Mouse (Mus musculus) gastrocnemius, adult 18-20 months (tissue): ENCODE results near the gene Cox14. TPM values are rescaled to one million over a fixed set of nuclear protein-coding genes. Genes with fewer than 3 reads are reported as not detected.
"Not testable (repeated sequence)": the region's sequence is repeated elsewhere in the genome, so short reads cannot be mapped to it uniquely, and the experiment has no call there.

Experiments
- DNase-seq: peaks from one replicate; pipeline ENCODE4 v3.0.0; 2021; ENCODE audit warnings: low spot score
- total RNA-seq, 2 experiments: library from RNA; stranded (reverse); gene quantifications; 2 replicates each; pipeline ENCODE4 v1.2.3; 2021

The Cox14 gene
- total RNA-seq, 2 experiments from 2014 or later = 139 to 156 TPM

DNA sequence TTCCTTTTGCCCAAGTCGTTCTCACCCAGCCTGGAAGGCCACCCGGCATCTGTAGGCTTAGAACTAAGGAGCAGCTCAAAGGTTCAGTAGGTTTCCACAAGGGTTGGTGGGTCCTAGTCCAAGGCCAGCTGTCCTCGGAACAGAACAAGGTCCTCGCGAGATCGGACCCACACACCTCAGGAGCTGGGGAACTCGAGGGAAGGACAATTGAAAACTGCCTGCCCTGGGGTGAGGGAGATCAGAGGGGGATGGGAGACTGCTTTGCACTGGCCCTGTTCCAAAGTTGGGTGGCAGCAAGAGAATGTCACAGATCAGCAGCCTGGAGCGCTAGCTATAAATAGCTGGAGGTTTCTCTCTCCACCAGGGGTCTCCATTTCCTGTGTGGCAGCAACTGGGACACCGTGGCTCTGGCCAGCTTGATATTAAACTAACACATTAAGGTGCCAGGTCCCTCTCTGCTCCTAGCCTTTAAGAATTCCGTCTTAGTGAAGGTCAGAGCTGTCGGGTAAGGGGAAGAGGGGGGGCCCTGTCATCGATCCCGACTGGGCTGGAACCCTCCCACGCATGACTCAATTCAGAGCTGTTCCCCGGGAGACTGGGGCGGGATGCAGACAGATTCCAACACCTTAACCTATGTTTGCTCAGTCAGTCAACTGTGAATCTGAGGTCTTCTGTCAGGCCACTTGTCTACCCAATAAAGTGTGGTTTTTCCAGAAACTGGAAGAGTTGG is 961 bp upstream of the Cox14 start:
- peak; percentile 90 for DNase-seq

DNA sequence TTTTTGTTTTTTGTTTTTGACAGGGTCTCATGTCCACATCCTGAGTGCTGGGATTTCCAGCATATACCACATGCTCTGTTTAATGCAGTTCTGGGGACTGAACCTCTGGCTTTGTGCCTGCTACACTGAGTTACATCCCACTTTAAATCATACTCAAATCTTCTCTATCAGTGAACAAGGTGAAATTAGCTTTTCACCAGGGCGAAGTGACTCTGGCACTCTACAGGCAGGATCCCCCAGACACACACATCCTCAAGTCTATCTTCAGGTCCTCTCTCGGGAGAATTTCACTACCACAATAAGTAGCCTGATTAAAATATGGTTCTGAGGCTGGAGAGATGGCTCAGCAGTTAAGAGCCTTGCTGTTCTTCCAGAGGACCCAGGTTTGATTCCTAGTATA is 1.1 kb downstream of the Cox14 start:
- no peak for DNase-seq

DNA sequence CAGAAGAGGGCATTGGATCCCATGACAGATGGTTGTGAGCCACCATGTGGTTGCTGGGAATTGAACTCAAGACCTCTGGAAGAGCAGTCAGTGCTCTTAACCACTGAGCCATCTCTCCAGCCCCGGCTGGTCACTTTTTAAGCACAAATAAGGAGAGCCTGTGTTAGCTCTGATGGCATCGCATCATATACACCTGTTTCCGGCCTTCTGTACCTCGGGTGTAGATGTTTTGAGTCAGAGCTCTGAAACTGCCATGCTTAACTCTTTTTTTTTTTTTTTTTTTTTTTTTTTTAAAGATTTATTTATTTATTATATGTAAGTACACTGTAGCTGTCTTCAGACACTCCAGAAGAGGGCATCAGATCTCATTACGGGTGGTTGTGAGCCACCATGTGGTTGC is 1.6 kb downstream of the Cox14 start:
- DNase-seq = not testable (repeated sequence)

DNA sequence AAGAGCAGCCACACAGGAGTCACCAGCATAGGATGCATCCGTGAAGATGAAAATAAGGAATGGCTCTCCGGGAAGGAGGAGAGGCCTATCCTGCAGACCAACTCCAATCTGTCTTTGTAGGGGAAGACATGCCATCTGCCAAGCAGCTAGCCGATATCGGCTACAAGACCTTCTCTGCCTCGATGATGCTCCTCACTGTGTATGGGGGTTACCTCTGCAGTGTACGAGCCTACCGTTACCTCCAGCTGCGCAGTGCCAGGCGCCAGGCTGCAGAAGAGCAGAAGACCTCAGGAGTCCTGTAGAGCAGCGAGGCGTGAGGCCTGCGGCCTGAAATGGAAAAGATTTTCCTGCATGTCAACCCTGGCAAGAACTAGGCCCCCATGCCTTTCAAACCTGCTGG is 2.1 kb downstream of the Cox14 start:
- no peak for DNase-seq

DNA sequence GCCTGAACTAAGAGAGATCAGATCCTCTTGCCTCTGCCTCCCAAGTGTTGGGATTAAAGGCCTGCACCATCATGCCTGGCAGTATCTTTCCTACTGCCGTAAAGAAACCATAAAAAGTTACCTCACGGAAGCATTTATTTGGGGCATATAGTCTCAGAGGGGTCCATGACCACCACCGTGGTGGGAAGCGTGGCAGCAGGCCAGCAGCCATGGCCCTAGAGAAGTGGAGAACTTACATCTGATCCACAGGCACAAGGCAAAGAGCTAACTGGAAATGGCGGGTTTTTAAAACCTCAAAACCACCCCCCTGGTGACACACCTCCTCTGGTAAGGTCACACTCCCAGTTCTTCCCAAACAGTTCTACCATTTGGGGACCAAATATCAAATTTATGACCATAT is 2.8 kb downstream of the Cox14 start:
- DNase-seq = no peak

DNA sequence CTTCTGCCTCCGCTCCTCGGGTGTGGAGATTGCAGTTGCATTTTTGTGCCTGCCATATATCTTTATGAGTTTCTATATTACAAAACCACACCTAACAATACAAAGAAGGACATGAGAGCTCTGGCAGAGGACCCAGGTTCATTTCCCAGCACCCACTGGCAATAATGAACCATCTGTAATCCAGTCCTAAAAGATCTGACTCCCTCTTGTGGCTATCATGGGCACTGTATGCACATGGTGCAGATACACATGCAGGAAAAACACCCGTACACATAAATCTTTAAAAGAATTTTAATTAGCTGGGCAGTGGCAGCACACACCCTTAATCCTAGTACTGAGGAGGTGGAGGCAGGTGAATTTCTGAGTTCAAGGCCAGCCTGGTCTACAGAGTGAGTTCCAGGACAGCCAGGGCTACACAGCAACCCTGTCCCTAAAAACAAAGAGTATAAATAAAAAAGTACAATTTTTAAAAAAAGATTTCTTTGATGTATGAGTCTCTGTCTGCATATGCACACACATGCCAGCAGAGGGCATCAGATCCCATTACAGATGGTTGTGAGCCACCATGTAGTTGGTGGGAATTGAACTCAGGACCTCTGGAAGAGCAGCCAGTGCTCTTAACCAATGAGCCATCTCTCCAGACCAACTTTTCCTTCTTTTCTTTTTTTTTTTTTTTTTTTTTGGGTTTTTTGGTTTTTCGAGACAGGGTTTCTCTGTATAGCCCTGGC is 3.8 kb downstream of the Cox14 start:
- DNase-seq = no peak

DNA sequence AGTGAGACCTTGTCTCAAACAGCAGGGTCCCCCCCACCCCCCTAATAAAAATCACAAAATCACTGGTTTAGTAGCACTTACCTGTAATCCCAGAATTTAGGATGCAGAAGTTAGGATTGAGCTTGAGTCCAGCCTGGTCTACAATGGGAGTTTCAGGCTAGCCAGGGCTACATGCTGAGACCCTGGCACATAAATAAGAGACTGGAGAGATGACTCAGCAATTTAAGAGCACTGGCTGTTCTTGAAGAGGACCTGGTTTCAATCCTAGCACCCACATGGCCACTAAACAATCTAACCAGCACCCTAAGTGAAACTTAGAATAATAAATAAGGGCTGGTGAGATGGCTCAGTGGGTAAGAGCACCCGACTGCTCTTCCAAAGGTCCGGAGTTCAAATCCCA is 5.7 kb downstream of the Cox14 start:
- DNase-seq = no peak

DNA sequence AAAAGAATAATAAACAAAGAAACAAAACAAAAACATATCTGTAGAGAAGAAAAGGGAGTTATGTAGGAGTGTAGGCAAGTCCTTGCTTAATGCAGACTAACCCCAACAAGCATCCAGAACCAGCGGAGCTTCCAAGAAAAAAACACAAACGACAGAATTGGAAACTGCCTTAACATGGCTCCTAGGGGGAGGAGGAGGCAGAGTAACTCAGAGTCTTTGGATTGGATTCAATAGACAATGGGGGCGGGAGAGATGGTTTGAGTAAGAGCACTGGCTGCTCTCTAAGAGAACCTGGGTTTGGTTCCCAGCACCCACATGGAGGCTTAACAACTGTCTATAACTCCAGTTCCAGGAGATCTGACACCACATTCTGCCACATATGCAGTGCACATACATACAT is 6.3 kb downstream of the Cox14 start:
- no peak for DNase-seq

DNA sequence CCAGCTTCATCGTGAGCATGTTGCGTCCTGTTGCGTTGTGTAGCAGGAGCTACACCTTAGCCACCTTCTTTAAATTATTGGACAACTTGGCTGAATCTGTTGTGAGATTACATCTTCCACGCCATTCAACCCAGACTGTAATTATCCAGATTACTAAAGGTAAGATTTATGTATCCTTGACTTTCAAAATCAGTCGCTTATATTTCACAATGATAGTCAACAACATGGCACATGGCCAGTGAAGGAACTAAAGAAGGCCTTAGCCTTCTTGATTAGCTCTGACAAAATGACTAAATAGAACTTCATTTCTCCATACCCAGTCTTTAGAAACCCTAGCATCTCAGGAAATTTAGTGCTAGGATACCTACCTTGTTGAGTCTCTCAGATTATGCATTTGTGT is 7.8 kb downstream of the Cox14 start:
- DNase-seq = no peak

DNA sequence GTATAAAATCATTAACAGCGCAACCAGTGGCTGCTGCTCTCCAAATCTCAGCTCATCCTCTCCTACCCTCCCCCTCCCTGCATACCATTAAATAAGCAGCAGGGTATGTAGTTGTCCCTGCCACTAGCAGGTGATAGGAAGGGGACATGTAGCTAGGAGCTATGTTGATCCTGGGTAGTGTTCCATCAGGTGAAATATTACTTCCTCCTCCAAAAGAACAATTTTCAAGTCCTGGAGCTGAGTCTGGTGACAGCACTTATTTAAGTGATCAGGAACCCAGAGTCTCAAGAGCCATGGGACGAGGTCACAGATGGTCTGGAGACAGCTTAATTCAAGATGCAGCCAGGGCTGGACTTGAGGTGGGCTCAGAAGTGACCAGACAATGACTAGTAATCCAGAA is 10.2 kb downstream of the Cox14 start:
- peak; percentile 100 for DNase-seq

DNA sequence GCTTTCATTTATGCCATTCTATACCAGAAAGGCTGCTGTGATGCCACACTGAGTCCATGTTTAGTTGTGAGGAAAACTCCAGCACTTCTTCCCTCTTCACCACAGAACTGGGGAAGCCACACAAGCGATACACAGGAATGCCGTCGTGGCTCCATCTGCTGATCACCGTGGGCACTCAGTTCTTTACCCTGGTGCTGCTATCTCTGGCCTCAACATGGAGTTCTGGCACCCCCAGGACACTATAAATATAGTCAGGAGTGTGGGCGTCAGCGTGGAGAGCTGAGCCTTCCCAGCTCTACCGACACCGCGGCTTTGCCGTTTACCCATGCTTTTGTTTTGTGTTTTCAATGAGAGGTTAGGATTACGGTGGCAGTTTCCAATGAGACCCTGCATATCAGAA is 11.3 kb downstream of the Cox14 start:
- no peak for DNase-seq

DNA sequence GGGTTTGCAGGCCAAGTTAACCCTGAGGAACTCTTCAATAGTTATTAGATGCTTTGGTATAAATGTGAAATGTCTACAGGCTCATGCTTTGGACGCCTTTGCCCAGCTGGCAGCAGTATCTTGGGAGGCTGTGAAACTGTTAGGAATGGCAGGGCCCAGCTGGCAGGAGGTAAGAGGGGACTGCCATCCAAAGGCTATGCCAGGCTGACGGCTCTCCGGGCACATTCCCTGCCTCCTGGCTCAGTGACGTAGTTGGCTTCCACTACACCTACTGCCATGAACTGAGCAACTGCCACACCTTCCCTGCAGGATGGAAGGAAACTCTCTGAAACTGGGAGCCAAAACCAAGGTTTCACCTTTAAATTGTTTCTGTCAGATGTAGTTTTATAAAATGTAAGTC is 14.8 kb downstream of the Cox14 start:
- no peak for DNase-seq

DNA sequence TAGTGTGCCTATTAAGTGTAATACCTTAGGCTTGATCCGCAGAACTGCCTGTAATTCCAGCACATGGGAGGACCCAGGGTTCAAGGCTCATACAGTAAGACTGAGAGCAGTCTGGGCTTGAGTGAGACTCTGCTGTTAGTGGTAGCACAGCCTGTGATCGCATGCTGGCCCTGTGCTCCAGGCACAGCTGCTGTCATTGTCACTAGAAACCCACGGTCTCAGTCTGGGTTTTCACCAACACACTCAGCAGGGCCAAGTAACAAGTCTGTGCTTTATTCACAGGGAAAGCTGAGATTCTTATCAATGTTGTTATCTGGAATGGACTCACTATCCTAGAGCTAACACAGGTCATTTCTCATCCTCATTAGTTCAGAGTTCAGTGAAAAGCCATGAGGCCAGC is 28.8 kb downstream of the Cox14 start:
- DNase-seq = no peak

DNA sequence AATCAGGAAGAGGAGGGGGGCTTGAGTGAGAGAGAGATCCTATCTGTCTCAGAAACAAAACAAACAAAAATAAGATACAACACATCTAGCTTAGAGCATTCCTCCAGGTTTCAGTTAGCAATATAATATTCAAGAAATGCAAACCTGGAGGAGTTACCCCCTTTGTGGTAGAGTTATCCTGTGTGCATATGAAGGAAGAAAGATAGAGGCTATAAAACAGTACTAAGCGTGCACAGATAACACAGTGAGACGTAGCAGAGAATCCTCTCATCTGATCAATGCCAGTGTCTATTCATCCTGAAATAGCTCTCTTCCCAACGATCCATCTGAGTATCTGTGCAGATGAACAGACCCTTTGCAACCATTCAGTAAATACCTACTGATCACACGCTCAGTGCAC is 42.0 kb downstream of the Cox14 start:
- DNase-seq = no peak

DNA sequence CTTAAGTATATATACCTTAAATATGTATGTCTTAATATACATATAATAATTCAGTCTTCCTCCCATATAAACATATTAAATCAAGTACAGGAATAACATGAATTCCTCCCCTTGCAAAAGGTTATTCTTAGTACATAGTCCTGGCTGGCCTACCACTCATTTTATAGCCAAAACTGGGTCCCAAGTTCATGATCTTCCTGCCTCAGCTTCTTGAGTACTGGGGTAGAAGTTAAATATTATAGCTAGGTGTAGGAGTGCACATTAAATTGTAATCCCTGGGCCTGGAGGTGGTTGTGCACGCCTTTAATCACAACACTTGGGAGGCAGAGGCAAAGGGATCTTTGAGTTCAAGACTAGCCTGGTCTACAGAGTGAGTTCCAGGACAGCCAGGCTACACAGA is 43.3 kb downstream of the Cox14 start:
- DNase-seq = no peak

DNA sequence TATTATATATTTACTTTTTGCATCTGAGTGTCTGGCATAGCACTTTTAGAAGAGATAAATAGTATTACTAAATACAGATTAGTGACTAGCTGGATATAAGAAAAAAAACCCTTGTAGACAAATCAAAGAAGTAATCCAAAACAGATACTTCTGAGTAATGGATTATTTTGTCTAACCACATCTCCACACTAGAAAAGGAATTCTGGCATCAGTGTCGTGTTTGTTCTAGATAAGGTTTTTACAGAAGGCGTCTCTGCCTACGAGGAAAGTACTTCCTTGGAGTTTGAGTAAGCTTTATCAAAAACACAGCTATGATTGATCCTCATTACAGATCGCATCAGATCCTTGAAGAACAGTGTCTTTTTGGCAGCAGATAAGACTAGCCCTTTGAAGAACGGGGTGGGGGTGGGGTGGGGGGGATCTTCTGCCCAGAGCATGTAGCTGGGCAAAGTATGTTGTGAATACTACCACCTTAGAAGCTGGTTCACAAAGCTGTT is 45.6 kb downstream of the Cox14 start:
- no peak for DNase-seq

DNA sequence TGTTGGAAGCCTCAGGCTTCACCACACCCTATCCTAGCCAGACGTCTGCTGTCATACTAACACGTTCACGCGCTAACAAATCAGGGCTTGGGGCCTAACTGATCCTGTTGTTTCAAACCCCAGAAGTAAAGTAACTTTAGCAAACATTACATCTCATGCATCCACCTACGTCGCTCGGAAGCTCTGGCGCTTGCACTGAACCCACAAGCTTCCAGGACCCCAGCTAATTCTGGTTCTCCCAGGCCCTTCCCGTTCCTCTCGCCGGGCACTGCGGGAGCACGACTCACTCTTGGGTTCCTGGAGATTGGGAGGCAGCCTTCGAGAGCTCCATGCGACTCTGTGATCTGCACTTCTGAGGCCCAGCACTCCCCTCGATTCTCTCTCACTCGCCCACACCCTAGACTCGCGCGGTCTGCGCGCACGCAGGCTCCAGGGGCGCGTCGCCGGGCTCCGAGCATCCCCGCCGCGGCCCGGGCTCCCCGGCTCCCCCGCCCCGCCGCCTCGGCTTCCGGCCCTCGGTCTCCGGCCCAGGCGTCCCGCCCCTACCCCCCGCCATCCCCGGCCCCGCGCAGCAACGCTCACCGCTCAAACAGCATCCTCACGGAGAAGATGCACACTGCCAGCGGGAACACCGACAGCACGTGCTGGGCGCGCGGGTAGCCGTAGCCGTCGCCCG is 46.3 kb downstream of the Cox14 start:
- peak; percentile 15 for DNase-seq

DNA sequence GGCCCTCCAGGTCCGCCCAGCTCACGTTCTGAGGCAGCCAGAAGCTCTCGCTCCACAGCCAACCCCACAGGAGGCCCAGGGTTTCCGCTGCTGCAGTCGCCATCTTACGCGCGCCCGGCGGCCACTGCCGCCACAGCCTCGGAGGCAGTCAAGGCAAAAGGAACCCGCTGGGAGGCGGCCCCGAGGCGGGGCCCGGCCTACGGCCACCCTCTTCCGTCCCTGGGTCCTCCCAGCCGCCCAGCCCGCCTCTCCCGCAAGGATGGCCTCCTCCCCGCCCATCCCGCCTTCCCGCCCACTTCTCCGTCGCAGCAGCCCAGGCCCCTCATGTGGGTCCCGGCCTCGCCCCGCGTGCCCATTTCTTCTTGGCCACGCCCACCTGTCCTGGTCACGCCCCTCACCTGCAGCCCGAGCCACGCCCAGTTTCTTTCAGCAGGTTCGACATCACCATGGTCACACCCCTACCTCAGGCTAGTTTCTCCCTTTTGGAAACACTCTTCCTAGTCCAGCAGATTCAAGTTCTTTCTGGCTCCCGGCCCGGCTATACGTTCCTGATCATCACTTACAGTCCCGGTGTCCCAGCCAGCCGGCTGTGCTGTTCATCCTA is 47.0 kb downstream of the Cox14 start:
- peak; percentile 84 for DNase-seq

DNA sequence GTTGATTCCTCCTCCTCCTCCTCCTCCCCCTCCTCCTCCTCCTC is 47.3 kb downstream of the Cox14 start, which contains the start of gene Cers5:
TSS of gene Cers5 (minus strand) at position 5 of the 44 bp plus-strand sequence.
- DNase-seq = not testable (repeated sequence)

DNA sequence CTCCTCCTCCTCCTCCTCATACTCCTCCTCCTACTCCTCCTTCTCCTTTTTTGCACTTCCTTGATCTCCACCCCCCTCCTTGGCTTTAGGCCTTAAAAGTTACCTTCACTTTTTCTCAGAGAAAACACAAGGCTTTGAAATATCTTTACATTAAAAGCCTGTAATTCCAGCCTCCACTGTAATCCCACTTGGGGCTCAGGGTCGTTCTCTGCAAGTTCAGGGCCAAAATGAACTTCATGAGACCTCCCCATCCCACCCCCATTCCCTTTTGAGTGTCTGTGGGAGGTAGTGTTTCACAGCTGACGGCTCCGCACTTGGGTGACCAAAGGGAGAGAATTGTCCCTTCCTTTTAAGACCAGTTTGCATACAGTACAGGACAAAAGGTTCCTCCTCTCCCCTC is 47.5 kb downstream of the Cox14 start:
- no peak for DNase-seq
